Comparison of ENCODE assay signal across 18 mouse cellular contexts in the genomic region with DNA sequence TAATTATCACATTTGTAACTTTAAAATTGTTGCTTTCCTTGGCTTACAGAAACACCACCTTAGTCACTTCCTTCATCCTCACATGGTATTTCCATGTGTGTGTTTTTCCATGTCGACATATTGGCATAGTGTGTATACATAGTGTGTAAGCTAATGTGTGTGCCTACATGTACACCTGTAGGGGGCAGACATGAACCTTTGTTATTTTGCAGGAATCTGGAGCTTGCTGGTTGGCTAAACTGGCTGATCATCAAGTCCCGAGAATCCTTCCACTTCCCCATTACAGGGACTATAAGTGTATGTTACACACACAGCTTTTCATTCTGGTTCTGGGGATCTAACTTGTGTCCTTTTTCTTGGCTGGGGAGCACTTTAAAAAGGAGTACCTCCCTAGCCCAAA. TPM values are rescaled to one million over a fixed set of nuclear protein-coding genes. Genes with fewer than 3 reads are reported as not detected.
DNase-seq lines count a peak whose midpoint lies in the region; ATAC-seq and TF ChIP-seq lines count a peak whose summit lies in the region.
"Had no signal": no experiment of that assay in that cellular context is flagged by ENCODE, and none has a peak within 500 bp of the region (broad histone marks: within the 10 kb centered on the region; RNA-seq: fewer than 3 reads in every experiment).

No protein-coding gene starts in this region.

- no peak overlapping the region for H3K4me3 ChIP-seq in hindbrain, postnatal 0 days (ENCODE audit: low read length)
- H3K4me3 ChIP-seq in hindbrain, embryonic 16.5 days (ENCODE audit: low read length): no peak overlapping the region
- no peak overlapping the region for H3K4me3 ChIP-seq in lung, embryonic 14.5 days (ENCODE audit: low read depth, low read length)
- H3K4me3 ChIP-seq: heart, embryonic 13.5 days; hindbrain, embryonic 10.5 days; limb, embryonic 15.5 days; megakaryocyte, embryonic 14.5 days had no signal

- no peaks in the 10 kb centered on the region for H3K4me1 ChIP-seq in hindbrain, postnatal 0 days (ENCODE audit: insufficient read depth, low read length)
- H3K4me1 ChIP-seq in hindbrain, embryonic 16.5 days (ENCODE audit: control insufficient read depth, insufficient read depth, low read depth, low read length): no peaks in the 10 kb centered on the region
- no peaks in the 10 kb centered on the region for H3K4me1 ChIP-seq in lung, embryonic 14.5 days (ENCODE audit: insufficient read depth)
- H3K4me1 ChIP-seq: heart, embryonic 13.5 days; hindbrain, embryonic 10.5 days had no signal

- H3K27me3 ChIP-seq in hindbrain, postnatal 0 days (ENCODE audit: insufficient read depth, low read length): no peaks in the 10 kb centered on the region
- no peaks in the 10 kb centered on the region for H3K27me3 ChIP-seq in hindbrain, embryonic 16.5 days (replicated peaks; ENCODE audit: control insufficient read depth, insufficient read depth, low read length)
- no peaks in the 10 kb centered on the region for H3K27me3 ChIP-seq in lung, embryonic 14.5 days (ENCODE audit: insufficient read depth, low read length)
- H3K27me3 ChIP-seq: heart, embryonic 13.5 days; limb, embryonic 15.5 days; megakaryocyte, embryonic 14.5 days had no signal

- no peak overlapping the region for H3K9ac ChIP-seq in hindbrain, postnatal 0 days (replicated peaks; ENCODE audit: low read length)
- no peak overlapping the region for H3K9ac ChIP-seq in hindbrain, embryonic 16.5 days (ENCODE audit: low read depth, low read length)
- no peak overlapping the region for H3K9ac ChIP-seq in lung, embryonic 14.5 days
- H3K9ac ChIP-seq: heart, embryonic 13.5 days; limb, embryonic 15.5 days had no signal

- DNase-seq in hindbrain, postnatal 0 days (ENCODE audit: low spot score): no peak
- DNase-seq in lung, embryonic 14.5 days: peak; percentile 33
- no peak for DNase-seq in lung, postnatal 14 days
- DNase-seq in brain, adult 2 months (ENCODE audit: low read depth, low spot score): peak; percentile 23
- no peak for DNase-seq in testis, postnatal 14 days (ENCODE audit: low spot score)
- no peak for DNase-seq in embryo, embryonic 9.5 days (ENCODE audit: extremely low spot score)
- DNase-seq: adrenal gland, postnatal 14 days; cerebellum, postnatal 25 days; kidney, adult 11 months; right cerebral cortex, postnatal 25 days; thymus, postnatal 36 days had no signal

- no peaks in the 10 kb centered on the region for H3K9me3 ChIP-seq in hindbrain, postnatal 0 days (ENCODE audit: low read length)
- H3K9me3 ChIP-seq in hindbrain, embryonic 16.5 days (ENCODE audit: control insufficient read depth, low read length): no peaks in the 10 kb centered on the region
- H3K9me3 ChIP-seq in lung, embryonic 14.5 days (ENCODE audit: low read depth, low read length): no peaks in the 10 kb centered on the region
- H3K9me3 ChIP-seq: heart, embryonic 13.5 days; hindbrain, embryonic 10.5 days; limb, embryonic 15.5 days had no signal

- H3K4me2 ChIP-seq in hindbrain, postnatal 0 days (ENCODE audit: low read depth, low read length): no peak overlapping the region
- no peak overlapping the region for H3K4me2 ChIP-seq in hindbrain, embryonic 16.5 days (ENCODE audit: low read length)
- no peak overlapping the region for H3K4me2 ChIP-seq in lung, embryonic 14.5 days
- H3K4me2 ChIP-seq: heart, embryonic 13.5 days; limb, embryonic 15.5 days had no signal

- ATAC-seq in hindbrain, postnatal 0 days: no peak
- ATAC-seq in hindbrain, embryonic 16.5 days: no peak
- no peak; the same call in 1 of the 2 replicates for ATAC-seq in lung, embryonic 14.5 days (ENCODE audit: insufficient read depth)
- ATAC-seq in neutrophil, adult 5-6 weeks (ENCODE audit: extremely low read depth, insufficient number of reproducible peaks, low FRiP score, poor library complexity, severe bottlenecking): peak; percentile 45; the same call in 1 of the 2 replicates

- TF ChIP-seq CTCF in hindbrain, postnatal 0 days (IDR thresholded peaks at IDR 0.05; ENCODE audit: low read depth): peak; percentile 5; the same call in 1 of the 2 replicates
- TF ChIP-seq CTCF in lung, embryonic 14.5 days (IDR thresholded peaks at IDR 0.05; ENCODE audit: low read depth): peak; percentile 50

- 81% methylated on average over 2 of the region's 2 CpGs for WGBS in hindbrain, postnatal 0 days
- WGBS in hindbrain, embryonic 16.5 days: 77% methylated on average over 2 of the region's 2 CpGs
- 63% methylated on average over 2 of the region's 2 CpGs for WGBS in lung, embryonic 14.5 days

- H3K36me3 ChIP-seq in hindbrain, postnatal 0 days (ENCODE audit: insufficient read depth, low read length): no peaks in the 10 kb centered on the region
- H3K36me3 ChIP-seq in hindbrain, embryonic 16.5 days (ENCODE audit: control insufficient read depth, insufficient read depth, low read length): no peaks in the 10 kb centered on the region
- H3K36me3 ChIP-seq in lung, embryonic 14.5 days (ENCODE audit: insufficient read depth): no peaks in the 10 kb centered on the region
- H3K36me3 ChIP-seq: heart, embryonic 13.5 days; hindbrain, embryonic 10.5 days; limb, embryonic 15.5 days had no signal

- no peak overlapping the region for H3K27ac ChIP-seq in hindbrain, postnatal 0 days
- no peak overlapping the region for H3K27ac ChIP-seq in hindbrain, embryonic 16.5 days (ENCODE audit: low read depth, low read length)
- no peak overlapping the region for H3K27ac ChIP-seq in lung, embryonic 14.5 days (ENCODE audit: low read depth)
- H3K27ac ChIP-seq: heart, embryonic 13.5 days; hindbrain, embryonic 10.5 days; limb, embryonic 15.5 days had no signal

RNA-seq across cellular contexts. Expression of a gene that starts 15.8 kb away (rescaled TPM):
- total RNA-seq in hindbrain, postnatal 0 days (2014; rRNA removed): 0.21 TPM in 1 of 2 replicates, not detected in the other
- 0.13 TPM in 1 of 2 replicates, not detected in the other for polyA plus RNA-seq in hindbrain, postnatal 0 days (2015; fragmentation: Nextera tagmentation; extraction: Ambion mirVana)
- polyA plus RNA-seq in hindbrain, embryonic 16.5 days (2015; fragmentation: Nextera tagmentation; extraction: Ambion mirVana): 0.16 TPM in 1 of 2 replicates, not detected in the other
- polyA plus RNA-seq in lung, embryonic 14.5 days (2014; fragmentation: Nextera tagmentation; extraction: Ambion mirVana): 0.47 and 0.53 TPM in 2 replicates
- 132 and 141 TPM in 2 replicates for total RNA-seq in neutrophil, adult 5-6 weeks (2017)
- polyA plus RNA-seq: forebrain, embryonic 11.5 days; heart, embryonic 13.5 days; hindbrain, embryonic 10.5 days had no signal

RNA-seq across cellular contexts. Expression of a gene that starts 31.3 kb away (rescaled TPM):
- 47.8 and 49.1 TPM in 2 replicates for total RNA-seq in hindbrain, postnatal 0 days (2014; rRNA removed)
- polyA plus RNA-seq in hindbrain, postnatal 0 days (2015; fragmentation: Nextera tagmentation; extraction: Ambion mirVana): 49.8 and 53.3 TPM in 2 replicates
- 48.7 and 52.4 TPM in 2 replicates for polyA plus RNA-seq in hindbrain, embryonic 16.5 days (2015; fragmentation: Nextera tagmentation; extraction: Ambion mirVana)
- 30.7 and 31.8 TPM in 2 replicates for polyA plus RNA-seq in lung, embryonic 14.5 days (2014; fragmentation: Nextera tagmentation; extraction: Ambion mirVana)
- 24.7 and 29.1 TPM in 2 replicates for total RNA-seq in neutrophil, adult 5-6 weeks (2017)

Comparison
In these comparisons a context has a peak if more than half of its experiments do, and no peak if none do; other contexts are left out.
1. DNase-seq: peak in lung, embryonic 14.5 days (single experiment) and brain, adult 2 months (single experiment); none in hindbrain, postnatal 0 days (single experiment), lung, postnatal 14 days (single experiment), testis, postnatal 14 days (single experiment) and embryo, embryonic 9.5 days (single experiment).